Mouse (Mus musculus) left cerebral cortex, adult 11 months (tissue): ENCODE measurements around the gene C2cd3.

Experiments
- DNase-seq: peaks from one replicate; pipeline ENCODE4 v3.0.0; 2022; ENCODE audit warnings: low spot score

C2cd3 gene

DNA sequence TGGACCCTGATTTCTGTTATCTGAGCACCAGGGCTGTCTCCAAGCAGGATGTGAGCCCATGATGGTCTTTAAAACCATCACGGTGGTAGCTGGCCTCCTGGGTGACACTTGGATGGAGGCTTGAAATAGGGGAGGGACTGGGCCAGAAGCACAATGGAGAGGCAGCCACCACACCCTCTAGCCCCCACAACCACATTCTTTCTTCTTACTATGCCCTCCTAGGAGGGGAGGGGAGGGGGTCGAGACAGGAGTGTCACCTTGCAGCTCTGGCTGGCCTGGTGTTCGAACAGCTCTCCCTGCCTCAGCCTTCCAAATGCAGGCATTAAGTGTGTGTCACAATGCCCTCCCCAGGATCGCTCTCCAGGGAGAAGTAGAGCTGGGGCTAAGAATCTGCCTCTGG is 125.4 kb downstream of the C2cd3 start:
- no peak for DNase-seq

DNA sequence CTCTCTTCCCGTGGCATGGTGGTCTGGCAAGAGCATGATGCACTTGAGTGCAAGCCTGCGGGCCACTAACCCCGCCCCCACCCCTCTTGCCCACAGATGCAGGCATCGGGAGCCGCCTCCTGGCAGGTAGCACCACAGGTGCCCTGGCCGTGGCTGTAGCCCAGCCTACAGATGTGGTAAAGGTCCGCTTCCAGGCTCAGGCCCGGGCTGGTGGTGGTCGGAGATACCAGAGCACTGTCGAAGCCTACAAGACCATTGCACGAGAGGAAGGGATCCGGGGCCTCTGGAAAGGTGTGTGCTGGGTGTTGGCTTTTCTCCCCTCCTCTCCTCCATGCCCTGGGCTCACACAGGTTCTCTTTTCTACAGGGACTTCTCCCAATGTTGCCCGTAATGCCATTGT is 125.9 kb downstream of the C2cd3 start:
- DNase-seq: no peak

DNA sequence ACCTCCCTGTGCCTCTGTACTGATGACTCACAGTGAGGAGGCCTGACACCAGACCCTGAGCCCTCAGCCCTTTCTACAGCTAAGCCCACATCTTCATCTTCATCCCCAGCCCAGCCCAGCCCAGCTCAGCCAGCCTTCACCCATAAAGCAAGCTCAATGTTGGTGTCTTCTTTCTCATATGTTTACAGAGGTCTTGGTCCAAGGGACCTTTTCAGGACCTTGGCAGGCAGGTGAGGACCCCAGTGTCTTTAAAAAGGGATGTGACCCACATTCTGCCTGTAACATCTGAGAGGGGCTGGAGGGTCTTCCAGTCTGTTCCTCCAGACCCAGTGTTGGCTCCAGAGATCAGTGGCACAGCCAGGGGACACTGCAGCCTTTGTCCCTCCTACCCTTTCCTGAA is 127.4 kb downstream of the C2cd3 start:
- DNase-seq: no peak

DNA sequence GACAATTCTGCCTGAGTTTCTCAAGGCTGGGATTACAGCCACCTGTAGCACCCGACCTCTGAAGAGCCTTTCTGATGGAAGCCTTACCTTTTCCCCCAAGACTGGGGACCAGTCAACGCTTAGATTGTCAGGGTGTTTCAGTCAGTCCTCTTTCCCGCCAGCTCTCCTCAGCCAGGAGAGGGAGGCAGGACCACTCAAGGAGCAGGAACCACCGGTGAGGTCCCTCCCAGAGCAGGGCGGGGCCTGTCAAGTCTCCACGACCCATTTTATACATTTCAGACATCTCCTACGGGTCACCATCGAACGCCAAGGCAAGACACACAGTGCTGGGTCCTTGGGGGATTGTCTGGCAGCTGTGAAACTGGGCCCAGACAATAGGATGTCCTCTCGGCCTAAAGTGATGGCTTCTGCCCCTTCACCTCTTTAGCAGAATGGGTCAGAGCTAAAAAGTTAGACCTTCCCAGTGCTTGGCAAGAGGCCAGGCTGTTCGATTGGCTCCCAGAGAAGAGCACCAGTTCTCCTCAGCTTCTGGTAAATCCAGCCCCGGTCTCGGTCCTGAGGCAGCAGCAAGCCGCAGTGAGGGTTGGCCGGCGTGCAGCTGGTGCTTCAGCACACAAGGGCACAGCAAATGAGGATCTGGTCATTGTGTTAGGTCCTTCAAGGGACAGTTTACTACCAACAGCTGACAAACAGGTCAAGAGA is 128.4 kb downstream of the C2cd3 start:
- no peak for DNase-seq

DNA sequence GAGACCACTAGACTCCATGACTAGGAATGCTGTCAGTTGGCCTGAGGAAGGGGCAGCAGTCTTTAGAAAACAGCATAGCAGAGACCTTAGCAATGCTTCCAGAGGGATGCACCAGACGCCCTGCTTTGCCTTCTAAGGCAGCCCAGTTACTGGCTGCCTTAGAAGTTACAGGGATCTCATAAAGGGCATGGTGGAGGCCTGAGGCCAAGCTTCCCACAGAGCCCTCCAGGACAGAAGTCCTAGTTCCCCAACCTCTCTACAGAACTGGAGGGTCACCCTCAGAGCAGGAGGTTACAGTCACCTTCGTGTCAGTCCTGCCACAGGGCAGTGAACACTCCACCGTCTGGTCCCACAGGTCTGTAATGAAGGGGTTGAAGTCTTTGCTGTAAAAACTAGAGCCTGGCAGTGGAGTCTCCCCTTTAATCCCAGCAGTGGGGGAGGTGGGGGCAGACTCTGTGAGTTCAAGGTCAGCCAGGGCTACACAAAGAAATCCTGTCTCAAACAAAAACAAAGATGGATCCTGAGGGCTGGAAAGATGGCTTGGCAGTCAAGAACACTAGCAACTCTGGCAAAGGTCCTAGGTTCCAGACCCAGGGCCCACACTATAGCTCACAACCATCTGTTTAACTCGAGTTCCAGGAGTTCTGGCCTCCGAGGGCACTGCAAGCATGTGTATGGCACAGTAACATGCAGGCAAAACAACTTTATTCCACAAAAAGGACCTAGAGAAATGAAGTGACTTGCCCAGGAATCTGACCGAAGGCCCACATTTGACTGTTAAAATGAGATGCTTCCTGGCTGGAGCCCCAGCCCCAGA is 129.2 kb downstream of the C2cd3 start:
- DNase-seq: no peak

DNA sequence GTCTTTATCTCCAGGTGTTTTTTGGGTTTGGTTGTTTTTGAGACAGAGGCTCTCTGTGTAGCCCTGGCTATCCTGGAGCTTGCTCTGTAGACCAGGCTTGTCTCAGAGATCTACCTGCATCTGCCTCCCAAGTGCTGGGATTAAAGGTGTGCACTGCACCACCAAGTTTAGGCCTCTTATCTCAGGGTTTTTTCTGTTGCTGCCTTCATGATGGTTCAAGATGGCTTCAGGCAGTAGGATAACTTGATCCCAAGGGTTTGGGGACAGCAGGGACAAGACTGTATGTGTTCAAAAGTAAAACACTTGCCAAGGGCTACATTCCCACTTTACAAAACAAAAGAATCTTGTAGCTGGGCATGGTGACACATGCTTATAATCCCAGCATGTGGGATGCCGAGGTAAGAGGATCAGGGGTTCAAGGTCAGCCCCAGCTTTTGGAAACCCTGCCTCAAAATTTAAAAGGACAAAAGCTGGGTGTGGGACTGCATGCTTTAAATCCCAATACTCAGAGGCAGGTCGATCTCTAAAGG is 129.9 kb downstream of the C2cd3 start:
- DNase-seq: no peak

DNA sequence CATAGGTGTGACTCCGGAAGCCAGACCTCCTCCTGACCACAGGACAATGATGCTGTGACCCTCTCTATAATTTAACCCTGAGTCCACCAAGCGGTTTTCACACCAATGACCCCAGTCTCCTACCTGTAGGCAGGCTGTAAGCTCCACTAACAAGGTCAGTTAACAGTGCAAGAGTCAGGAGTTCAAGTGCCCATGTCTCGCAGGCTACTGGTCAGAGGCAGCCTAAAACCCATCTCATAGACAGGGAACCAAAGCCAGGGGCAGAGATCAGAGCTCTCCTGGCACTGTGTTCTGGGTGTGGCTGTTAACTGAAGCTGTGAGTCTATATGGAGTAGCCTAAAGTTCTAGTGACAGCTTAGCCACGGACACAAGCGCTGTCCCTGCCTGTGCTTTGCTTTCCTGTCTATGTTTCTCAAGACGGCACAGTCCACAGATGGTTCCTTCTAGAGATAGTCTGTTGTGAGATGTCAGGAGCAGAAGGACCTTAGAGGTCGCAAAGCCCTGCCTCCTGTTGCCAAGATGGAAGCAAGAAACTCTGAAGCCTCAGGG is 130.4 kb downstream of the C2cd3 start:
- no peak for DNase-seq

DNA sequence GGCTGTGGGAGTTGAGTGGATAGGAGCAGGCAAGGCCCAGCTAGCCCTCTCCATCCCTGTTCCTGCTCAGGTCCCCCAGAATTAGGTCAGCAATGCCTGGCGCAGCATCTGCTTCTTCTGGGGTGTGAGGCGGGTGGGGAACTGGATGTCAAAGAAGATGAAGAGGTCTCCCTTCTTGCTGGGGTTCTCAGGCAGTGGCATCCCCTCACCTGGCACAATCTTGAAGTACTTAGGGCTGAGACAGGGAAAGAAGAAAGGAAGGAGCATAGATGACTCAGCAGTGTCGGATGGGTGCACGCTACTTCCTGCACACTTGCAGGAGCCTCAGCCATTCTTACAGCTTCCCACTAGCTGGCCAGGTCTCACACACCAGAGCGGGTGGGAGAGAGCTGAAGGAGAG is 131.0 kb downstream of the C2cd3 start:
- DNase-seq: no peak

DNA sequence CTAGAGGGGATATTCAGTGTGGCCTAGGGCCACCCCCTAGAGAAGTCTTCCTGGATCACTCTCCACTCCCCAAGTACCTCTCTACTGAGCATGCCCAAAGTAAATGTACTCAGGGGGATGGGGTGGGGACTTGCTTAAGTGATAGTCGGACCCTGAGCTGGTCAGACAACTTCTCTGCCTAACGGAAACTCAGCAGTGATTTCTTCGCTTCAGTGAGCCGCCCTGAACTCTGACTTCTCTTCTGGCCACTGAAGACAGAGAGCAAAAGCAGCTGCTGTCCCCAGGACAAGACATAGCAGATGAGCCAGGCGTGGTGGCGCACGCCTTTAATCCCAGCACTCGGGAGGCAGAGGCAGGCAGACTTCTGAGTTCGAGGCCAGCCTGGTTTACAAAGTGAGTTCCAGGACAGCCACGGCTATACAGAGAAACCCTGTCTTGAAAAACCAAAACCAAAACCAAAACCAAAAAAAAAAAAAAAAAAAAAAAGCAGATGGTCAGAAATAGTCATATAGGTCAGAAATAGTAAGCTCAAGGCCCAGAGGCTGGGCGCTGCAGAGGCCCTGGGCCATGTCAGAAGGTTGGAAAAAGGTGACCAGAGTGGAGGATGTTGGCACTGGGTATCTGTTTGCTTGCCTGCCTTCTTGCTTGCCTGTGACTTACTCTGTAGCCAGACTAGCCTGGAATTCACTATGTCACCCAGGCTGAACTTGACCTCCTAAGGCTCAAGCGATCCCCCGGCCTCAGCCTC is 132.9 kb downstream of the C2cd3 start:
- DNase-seq: no peak

DNA sequence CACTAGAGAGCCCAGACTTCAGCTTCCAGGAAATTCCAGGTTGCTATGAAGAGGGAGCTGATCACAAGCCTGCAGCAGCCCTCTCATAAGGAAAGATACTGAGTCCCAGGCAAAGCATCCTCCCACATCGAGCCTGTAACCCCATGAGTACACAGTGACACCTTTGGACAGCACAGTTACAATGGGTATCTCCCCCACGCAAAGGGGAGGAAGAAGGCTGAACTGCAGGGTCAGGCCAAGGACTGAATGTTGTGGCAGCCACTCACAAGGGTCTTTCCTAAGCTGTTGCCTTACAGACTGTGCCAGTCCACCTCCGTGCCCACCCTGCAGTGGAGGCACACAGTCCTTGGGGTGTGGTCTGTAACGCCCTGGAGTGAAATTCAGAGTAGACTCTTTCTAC is 134.5 kb downstream of the C2cd3 start:
- no peak for DNase-seq

DNA sequence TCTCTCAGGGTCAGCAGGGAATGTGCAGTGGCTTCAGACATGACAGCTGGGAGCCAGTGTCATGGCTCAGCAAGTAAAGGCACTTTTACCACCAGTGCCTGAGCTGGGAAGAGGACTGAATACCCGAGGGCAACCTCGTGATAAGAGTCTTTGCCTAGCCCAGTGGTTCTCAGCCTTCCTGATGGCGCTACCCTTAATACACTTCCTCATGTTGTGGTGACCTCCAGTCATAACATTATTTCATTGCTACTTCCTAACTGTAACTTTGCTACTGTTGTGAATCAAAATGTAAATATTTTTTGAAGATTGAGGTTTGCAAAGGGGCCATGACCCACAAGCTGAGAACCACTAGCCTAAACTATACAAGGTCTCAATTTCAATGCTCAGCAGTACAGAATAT is 136.6 kb downstream of the C2cd3 start:
- no peak for DNase-seq

DNA sequence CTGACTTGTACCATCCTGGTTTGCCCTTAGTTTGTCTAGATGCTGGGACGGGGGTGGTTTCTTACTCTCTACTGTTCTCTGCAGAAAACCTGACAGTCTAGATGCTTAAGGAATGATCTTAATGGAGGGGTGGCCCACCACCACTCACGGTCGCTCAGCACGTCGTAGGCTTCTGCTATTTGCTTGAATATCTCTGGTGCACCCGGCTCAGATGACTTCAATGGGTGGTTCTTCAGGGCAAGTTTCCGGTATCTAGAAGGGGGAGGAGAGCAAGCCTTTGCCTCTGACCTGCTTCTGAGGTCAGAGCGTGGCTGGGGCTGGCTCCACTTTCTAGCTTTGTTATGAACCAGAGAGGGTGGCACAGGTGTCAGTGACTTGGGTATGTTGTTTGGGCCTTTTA is 139.6 kb downstream of the C2cd3 start:
- DNase-seq: no peak

DNA sequence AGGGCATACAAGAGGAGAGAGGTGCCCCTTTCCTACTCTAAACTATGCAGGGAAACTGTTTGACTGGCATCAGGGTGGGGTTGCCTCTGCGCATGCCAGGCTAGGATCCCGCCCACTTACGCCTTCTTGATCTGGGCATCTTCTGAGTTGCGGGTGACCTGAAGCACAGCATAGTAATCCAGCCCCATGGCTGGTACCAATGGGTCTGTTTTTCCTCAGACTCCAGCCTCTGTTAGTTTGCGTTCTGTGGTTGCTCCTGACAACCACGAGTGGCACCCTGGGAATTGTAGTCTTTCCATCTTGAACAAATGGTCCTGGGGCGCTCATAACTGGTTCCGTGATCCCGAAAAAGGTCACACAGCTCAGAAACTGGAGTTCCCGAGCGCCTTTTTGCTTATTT is 142.5 kb downstream of the C2cd3 start, which contains the start of gene Dnajb13:
Dnajb13 (minus strand) TSS at position 388 of the 400 bp plus-strand sequence.
- DNase-seq: no peak
